Mouse (Mus musculus) left cerebral cortex, adult 8-10 months (tissue): ENCODE data around the gene Stat5b. TPM values are rescaled to one million over a fixed set of nuclear protein-coding genes. Genes with fewer than 3 reads are reported as not detected.

Experiments
- DNase-seq, 2 experiments: peaks; one replicate each; pipeline ENCODE4 v3.0.0; 2022; ENCODE audit warnings: low spot score in 2 of 2
- total RNA-seq, 4 experiments: library from RNA; stranded (reverse); gene quantifications; 2 replicates each; pipeline ENCODE4 v1.2.4; 2022

Gene Stat5b
- total RNA-seq, 4 experiments from 2014 or later: 26.8 to 30.9 (median 30.6) TPM

DNA sequence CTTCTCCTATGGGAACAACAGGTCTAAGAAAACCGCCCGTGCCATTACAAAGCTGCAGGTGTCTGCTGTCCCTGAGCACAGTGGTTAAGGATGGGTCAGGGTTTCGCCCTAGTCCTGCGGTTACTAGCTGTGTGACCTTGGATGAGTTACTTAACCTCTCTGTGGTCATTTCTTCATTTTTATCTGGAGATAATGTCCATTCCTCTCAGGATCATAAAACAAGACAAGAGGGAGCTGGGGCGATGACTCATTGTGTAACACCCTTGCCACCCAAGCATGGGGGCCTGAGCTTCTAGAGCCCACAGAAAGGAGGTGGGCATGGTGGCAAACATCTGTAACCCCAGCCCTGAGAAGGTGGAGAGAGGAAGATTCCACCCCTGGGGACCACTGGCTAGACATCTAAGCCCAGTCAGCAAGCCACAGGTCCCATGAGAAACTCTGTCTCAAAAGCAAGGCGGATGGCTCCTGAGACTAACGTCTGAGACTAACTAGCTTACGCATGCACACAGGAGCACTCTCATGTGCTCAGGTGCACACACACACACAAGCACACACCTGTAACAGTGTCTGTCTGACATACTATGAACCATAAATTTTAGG is 7.4 kb downstream of the Stat5b start:
- DNase-seq: no peak

DNA sequence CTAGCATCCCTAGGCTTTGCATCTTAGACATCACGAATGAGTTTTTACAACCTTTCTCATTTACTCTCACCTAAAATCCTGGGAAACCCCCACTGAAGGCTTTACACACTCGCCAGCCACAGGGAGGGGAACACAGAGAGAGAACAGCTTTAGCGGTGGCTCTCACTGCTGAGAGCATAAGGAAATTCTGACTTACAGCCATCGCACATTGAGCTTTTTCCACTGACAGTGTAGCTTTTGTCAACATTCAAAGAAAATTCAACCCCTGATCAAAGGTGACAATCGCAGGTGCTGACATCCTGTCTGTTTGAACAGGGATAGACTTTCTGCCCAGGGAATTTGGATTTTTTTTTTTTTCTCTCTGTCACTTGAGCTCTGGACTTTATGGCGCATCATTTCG is 8.5 kb downstream of the Stat5b start:
- no peak for DNase-seq

DNA sequence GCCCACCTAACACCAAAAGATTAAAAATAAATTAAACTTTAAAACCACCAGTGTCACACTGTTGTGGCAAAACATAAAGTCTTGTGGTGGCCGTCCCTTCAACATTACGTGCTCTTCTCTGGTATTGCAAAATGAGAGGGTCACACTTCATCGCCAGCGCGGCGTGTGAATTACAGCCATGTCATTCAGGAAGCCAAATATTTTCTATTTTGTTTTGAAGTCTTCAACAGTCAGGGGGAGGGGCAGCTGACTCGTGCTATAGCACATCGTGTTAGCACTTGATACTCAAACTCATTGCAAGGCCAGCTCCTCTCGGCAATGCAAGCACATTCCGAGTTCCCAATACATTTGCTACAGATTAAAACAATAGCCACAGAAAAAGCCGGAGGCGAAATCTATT is 9.7 kb downstream of the Stat5b start:
- no peak for DNase-seq

DNA sequence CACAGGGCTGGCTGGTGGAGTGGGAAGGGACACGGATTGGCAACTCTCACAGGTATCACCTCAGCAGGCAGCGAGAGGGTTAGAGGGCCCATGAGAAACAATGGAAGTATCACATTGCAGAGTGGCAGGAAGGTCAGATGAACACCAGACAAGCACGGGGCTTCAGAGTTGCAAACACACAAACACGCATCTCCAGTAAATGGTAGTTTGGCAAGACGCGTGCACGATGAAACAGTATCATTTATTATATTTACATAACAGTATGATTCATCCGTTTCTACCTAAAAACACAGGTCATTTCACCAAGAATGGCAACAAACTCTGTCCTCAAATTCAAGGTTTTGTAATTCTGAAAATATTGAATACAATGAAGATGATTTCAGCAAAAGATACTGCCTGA is 11.0 kb downstream of the Stat5b start:
- DNase-seq: no peak

DNA sequence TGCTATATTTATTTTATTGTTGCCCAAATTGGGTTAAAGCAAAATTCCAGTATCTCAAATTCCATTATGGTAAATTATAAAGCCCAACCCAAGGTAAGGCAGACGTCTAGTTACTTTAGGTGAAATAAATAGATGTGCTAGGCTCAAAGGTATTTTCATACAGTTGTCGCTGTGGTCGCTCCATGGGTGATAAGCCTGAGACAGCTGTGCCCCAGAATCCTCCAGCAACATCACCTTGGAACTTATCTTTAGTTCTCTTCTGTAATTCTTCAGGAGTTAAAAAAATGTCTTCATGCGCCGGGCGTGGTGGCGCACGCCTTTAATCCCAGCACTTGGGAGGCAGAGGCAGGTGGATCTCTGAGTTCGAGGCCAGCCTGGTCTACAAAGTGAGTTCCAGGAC is 11.6 kb downstream of the Stat5b start:
- no peak for DNase-seq

DNA sequence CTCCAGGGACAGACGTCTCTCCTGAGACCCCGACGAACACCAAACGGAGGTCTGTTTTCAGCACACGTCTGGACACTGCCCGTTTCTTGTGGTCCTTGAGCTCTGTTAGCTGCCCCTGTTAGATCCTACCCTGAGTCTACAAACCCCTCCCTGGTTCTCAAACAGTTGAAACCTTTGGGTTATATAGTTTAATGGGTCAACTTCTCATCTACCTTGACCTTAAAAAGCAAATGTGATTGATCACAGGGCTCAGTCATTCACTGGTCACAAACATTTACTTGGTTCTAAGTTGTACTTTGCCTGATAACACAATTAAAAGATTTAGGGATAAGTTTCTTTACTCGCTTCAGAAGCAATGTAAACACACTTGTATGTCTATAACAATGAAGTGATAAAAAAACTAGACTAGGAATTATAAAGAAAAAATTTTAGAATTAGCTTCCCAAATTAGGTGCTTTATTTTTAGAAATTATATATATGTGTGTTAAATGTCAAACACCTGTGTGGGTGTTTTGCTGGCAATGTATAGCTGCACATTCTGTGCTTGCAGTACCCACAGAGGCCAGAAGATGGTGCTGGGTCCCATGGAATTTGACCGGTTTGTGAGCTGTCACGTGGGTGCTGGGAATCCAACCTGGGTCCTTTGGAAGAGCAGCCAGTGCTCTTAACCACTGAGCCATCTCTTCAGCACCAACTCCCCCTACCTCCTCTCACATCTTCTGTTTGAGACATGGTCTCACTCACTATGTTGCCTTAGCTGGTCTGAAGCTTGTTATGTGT is 13.4 kb downstream of the Stat5b start:
- no peak for DNase-seq

DNA sequence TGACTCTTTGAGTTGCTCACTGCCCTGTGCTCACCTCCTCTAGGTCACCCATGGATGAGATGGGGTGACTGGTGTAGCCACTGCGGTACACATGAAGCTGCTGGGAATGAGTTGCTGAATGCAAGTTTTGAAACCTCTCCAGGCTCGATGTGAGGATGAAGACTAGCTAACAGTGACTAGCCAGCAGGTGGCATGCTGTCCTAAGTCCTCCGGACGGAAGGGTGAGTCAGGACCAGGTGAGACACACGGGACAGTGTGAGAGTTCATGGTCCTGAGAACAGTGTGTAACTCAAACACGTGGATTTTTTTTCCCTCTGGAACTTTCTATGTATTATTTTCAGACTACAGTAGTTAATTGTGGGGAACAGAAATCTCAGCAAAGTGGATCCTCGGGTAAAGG is 17.1 kb downstream of the Stat5b start:
- DNase-seq: no peak

DNA sequence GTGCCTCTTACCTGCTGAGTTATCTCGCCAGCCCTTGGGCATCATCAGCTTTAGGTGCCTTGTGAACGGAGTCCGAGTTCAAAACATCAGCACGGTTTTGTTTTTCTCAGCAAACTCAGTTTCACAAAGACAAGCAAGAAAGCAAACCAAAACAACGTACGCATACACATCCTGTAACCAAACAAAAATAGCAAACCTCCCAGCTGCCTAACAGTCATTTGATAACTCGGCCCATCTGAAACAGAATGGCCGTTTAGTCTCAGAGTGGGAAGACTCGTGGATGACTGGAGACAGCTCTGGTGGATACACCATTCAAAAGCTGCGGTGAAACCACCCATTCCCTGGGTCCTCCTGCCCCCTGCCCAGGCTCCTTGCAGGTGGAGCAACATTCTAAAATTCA is 19.1 kb downstream of the Stat5b start:
- no peak for DNase-seq

DNA sequence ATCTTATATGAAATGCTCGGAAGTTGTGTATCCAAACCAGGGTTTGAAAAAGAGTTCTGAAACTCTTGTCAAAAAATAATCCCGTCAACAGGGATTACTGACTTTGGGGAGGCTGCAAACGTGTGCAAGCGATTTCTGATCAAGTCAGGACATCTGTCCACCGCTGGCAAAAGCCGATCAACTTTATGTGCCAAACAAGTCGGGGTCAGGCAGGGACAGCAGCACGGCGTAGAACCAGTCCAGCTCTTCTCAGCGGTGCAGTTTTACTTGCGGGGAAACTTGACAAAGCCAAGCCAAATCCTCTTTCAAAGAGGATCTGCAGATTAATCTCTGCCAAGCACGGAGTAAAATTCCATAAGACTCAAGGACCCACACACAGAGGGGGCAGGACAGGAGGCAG is 20.8 kb downstream of the Stat5b start:
- DNase-seq: no peak

DNA sequence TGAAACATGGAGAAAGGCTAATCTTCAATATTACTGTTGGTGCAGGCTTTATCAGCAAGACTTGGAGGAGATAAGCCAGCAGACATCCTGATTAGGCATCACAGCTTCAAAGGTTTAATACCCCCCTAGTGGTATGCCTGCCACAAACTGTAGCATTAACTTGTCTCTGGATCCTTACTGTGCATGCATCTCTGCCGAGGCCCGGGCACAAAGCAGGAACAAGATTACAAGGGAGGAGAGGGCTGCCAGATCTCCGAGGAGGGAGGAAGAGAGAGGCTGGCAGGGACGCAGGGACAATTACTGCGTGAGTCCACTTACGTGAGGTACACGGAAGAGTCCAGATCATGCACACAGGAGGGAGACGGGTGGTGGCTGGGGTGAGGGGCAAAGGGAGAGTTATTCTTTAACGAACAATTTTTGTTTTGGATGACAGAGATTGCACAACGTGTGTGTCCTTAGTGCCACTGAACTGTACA is 21.8 kb downstream of the Stat5b start:
- DNase-seq: no peak

DNA sequence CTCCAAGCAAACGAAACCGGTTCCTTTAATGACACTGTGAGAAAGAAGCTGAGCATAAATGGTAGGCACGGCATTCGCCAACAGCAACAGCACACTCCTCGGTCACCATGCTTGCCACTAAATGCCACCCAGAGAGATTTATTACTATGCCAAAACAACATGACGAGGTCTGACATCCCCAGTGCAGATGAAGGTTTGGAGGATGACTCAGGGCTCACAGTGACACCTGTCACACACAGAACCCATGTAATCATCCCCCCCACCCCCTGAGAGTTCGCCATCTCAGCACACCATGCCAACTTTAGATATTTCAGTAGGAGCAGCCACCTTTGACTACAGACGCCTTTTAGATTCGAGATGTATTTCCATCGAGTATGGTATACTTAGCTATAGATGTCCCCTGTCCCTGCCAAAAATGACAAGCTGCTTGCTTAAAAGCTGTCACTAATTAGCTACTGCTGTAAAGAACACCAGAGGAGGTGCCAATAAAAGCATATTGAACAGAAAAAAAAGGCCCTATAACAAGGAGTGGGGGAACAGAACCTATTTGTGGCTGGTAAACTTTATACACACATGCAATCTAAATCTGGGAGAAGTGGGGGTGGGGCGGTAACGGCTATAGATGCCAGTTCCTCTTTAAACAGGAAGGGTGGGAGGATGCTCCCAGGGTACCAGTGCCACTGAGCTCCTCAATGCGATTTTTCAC is 24.2 kb downstream of the Stat5b start:
- DNase-seq: peak in 1 of 2 experiments; percentile 64

DNA sequence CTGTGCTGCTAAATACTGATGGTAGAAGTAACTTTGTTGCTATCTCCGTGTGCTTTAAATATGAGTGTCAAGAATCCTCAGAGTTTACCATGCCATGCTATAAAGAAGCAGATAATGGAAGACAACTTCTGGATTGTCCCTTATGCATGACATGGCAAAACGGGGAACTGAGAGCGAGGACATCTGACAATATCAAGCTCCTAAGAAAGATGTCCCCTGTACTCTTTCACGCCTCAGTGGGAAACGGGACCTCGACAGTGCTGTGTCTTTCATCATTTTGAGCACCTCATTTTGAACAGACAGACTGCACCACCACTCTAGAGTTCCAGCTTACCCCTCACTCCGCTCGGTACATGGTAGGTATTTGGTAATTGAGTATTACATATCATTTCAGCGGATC is 25.1 kb downstream of the Stat5b start:
- DNase-seq: no peak

DNA sequence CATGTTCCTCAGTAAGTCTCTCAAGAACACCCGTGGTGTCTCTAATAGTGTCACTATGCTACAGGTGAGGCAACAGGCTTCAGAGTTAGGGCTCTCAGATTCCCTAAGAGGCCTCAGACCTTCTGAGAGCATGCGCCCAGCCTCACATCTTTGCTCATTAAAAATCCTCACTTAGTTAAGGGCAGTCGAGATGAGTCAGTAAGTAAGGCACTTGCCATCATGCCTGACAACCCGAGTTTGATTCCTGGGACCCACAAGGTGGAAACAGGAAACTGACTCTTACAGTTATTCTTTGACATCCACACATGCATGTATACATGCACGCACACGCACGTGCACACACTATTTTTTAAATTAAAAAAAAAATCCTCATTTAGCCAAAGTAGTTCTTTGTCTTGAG is 26.0 kb downstream of the Stat5b start:
- no peak for DNase-seq

DNA sequence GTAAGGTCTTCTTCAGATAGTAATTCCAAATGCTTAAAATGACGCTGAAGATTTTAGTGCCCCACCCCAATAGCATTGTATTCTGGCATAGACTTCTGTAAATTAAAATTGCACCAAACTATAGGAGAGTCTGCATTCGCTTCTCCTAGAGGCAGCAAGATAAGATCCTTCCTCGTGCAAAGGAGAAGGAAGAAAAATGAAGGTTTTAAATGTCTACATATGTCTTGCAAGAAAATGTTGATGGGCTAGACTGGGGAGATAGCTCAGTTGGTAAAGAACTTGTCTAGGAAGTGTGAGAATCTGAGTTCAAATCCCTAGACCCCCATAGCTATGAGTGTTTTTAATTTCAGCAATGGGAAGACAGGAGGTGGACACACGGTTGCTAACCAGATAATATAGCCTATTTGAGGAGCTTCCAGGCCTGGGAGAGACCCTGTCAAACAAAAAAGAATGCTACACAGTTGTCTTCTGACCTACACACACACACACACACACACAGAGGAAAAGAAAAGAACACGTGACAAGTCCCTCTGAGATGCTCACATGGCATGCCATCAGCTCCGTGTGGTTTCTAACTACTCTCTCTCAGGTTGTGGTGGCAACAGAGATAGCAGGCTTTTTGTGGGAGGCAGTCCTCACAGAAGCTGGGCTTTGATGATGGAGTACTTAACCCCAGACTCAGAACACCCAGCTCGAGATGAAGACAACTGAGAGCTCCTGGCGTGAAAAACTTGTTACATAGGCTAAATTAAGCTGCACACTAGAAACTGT is 26.8 kb downstream of the Stat5b start:
- DNase-seq: no peak

DNA sequence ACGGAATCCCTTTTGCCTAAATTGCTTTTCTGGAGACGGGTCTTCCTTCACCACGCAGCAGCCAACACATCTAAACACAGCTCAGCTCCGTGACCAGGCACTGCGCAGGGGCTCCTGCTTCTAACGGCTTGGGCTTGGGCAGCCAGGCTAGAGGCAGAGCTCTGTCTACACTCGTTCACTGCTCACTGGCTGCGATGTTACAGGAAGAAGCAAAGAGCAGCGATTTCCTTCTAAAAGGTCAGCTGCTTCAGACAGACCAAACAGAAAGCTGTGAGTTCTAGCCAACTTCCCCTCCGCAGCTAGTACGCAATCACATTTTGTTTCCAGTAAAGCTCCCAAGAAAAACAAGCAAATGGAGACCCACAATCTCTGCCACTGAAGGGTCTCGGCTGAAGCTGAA is 28.2 kb downstream of the Stat5b start:
- DNase-seq: no peak

DNA sequence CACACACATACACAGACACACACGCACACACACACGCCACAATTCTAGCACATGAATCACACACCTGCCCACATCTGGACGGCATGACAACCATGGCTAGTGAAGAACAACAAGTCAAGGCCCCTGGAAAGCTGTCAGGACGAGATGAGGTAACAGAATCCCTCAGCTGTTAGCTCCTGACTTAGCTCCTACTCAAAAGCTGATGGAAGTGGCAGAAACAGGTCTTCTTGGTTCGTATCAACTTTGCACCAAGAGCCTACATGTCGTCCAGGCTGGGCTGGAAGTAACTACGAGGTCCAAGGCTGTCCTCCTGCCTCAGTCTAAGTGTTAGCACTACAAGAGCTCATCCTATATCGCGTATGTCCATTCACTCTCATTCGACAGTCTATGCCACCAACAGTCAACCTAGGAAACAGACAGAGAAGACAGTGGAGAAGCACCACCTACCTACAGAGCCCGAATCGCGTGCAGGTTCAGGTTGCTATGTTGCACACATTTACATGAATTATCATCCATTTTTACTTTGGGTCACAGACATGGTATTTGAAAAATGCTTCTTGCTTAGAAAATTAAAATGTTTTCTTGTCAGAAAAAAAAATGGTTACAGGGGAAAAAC is 28.8 kb downstream of the Stat5b start:
- no peak for DNase-seq

DNA sequence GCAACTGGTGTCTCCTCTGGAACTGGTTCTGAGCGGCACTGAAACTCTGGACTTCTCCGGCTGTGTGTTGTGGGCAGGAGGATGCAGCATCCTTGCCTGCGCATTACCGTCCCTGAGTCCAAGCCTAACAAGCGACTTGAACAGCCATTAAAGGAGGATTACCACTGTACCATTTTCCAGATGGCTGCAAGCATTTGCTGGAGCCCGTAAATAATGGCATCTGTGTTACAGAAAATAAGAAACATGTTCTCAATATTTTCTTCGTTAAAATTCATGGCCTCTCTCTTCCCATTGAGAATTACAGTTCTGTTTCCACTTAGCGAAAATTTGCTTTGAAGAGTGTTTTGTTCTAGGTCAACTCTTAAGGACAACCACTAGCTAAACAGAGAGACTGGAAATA is 30.5 kb downstream of the Stat5b start:
- DNase-seq: no peak

DNA sequence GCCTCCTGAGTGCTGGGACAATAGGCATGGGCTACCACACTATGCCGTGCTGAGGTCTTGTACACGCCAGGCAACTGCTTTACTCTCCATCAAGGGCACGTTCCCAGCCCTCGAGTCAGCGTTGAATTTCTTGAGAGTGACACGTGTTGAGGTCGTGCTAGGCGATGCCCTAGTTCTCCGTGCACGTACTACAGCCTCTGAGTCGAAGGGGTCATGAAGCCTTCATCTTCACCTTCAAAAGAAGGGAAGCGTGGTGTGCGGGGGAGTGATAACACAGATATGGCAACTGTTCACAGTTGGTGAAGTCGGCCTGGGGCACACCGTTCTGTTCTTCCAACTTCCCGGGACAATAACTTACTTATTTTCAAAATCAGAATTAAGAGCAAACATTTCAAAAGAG is 30.9 kb downstream of the Stat5b start:
- DNase-seq: no peak

DNA sequence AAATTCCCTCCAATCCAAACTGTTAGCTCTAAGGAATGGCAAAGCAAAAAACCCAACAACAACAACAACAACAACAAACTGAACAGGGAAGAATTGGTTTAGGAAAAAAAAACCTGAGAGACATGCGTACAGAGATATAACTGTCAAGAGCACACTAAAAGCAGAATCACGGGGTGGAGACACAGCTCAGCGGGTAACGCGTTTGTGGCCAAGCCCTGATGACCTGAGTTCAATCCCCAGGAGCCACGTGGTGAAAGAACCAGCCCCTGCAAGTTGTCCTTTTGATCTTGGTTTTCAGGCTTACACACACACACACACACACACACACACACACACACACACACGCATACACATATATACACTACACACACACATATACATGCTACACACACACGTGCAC is 31.5 kb downstream of the Stat5b start:
- no peak for DNase-seq

DNA sequence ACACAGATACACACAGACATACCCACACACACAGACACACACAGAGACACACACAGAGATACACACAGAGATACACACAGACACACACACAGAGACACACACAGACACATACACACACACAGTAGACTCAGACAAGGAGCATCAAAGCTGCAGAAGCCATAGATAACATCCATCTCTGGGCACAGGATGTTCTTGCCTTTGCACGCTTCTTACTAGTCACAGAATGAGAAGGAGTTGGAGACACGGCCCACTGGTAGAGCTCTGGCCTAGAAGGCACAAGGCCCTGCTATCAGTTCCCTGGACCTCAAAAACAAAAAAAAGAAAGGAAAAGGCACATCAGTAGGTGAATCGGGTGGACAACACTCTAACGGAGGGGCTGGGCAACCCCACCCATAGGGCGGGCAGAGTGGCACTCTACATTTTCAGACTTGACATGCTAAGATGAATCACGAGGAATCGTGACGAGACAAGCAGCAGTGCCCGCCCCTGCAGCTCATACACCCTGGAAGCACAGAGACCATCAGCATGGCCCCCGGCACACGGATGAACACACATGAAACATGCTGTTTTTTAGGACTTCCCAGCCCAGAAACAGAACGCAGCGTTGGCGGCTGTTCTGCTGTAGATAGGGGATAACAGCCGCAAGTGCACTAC is 32.0 kb downstream of the Stat5b start:
- no peak for DNase-seq

DNA sequence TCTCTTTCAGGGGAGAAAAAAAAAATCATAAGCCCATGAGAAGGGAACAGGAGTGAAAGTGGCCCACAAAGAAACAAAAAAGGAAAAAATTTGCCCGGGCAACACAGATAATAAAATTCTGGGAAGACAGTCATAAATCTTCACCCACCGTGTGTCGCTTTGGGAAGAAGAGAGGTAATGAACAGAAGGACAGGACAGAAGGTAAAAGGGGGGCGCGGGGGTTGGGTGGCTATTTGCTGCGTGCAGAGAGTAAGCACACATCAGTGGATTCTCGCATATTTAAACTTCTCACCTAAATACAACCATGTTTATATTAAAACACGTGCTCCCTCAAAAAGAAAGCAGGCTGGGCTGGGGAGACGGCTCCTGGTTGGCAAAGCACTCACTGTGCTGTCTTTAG is 33.2 kb downstream of the Stat5b start:
- DNase-seq: no peak
